Mouse (Mus musculus) large intestine, adult 2 months (tissue): ENCODE results near the gene Slc25a21. TPM values are rescaled to one million over a fixed set of nuclear protein-coding genes. Genes with fewer than 3 reads are reported as not detected.

ENCODE experiments used
- DNase-seq: peaks from one replicate; pipeline ENCODE4 v3.0.0-alpha.2; 2012; ENCODE audit warnings: low read depth, low spot score
- WGBS: fragments of 180-500 bp; shearing (Covaris S2); methylation state at CpG from one replicate; pipeline ENCODE4 v1.1.7; 2018; 5-methylcytosine and 5-hydroxymethylcytosine counted together
- polyA plus RNA-seq: library from polyadenylated mRNA; depleted of rRNA; stranded (reverse); fragments of >200 nt; gene quantifications from 2 replicates; pipeline ENCODE4 v1.2.3, GENCODE M21; 2012

The Slc25a21 gene
- polyA plus RNA-seq, 1 experiment, result not detected

DNA sequence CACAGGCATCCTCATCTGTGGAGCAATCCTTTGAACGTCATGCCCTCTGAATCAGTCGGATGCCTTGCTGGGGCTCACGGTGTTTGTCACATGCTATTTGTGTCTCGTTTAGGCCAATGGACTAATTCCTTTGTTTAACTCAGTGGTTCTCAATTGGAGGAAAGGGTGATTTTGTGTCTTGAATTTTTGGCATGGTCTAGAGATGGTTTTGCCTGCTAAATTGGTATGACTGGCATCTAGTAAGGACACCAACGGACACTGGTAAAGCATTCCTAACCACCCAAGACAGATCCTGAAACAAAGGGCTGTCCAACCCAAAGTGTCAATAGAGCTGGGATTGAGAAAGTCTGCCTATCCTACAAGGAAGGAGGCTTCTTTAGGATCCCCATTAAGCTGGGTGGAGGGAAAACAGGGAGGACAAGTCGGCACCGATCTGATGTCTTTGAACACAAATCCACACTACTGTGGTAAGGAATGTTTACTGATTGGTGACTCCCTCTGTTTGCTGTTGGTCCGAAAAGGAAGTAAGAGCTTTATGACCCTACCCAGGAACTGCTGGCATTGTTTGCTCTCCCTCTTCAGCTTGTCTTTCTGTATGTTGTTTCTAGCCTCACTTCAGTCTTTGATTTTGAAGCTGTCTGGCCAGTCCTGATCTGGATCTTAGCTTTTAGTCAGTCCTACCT lies 294.4 kb downstream of the Slc25a21 start:
- 31% methylated on average over 8 of the region's 8 CpGs for WGBS
- peak; percentile 42 for DNase-seq

DNA sequence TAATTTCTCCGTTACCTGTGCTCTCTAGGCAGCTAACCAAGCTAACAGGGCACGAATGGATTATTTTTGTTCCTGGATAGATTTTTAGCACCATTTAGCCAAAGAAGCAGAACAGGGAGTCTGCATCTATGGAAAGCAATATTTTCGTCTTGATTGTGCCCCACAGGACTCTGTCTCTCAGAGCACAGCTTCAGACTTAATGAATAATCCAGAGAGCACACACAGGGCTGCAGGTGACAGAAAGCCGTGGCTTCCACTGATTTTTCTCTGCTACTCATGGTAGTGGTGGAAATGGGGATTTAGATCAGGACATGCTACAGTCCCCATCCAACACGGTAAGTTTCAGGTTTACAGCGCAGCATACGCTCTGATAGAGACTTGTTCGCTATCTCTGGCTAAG lies 299.3 kb downstream of the Slc25a21 start:
- DNase-seq, result no peak

DNA sequence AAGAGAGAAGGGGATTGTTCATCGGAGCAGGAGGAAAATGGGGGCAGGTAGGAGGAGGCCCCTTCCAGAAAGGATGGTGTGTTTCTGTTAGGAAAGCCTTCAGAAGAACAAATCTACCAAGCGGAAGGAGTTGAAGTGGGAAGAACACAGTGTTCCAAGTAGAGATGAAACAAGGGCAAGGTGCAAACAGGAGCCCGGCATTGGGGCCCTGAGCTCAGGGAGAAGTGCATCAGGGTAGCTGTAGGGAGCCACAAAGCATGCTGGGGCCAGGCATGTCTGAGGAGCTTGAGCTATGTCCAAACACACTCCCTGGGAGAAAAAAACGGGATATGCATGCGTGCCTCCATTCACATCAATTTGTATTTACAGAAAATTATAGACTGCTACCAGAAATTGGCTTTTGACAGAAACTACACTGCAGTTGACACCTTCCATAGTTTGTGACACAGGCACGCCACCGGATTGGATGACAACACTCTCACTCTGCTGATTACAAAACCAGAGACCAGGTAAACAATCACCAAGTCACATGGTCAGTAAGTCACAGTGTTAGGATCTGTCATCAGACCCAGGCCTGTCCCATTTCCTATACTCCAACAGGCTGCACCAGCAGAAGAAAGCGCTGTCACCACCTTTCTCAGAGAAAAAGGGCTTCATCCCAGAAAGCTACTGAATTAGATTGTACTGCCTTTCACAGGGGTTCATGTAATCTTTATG lies 299.9 kb downstream of the Slc25a21 start:
- WGBS, result 88% methylated on average over 8 of the region's 8 CpGs
- DNase-seq, result no peak

More for the DNA sequence above, 299.3 kb downstream of the Slc25a21 start:
- 87% methylated on average over 8 of the region's 8 CpGs for WGBS

DNA sequence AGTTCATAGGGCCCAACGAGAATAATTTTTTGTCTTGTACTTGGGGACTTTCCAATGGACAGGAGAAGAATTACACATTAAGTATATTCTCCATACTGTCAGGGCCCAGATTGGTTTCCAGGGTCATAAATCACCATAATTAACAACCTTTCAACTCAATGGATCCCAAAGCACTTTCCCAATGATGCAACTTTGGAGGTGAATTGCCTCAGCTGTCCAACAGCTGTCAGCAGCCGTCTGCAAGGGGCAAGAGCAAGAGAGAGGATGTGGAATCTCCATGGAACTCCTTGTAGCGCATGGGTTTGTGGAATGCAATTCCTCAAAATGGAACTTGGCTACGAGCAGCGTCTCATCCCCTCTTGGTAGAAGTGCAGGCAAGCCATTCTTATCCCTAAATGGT lies 302.3 kb downstream of the Slc25a21 start:
- 66% methylated on average over 5 of the region's 5 CpGs for WGBS
- DNase-seq, result no peak

DNA sequence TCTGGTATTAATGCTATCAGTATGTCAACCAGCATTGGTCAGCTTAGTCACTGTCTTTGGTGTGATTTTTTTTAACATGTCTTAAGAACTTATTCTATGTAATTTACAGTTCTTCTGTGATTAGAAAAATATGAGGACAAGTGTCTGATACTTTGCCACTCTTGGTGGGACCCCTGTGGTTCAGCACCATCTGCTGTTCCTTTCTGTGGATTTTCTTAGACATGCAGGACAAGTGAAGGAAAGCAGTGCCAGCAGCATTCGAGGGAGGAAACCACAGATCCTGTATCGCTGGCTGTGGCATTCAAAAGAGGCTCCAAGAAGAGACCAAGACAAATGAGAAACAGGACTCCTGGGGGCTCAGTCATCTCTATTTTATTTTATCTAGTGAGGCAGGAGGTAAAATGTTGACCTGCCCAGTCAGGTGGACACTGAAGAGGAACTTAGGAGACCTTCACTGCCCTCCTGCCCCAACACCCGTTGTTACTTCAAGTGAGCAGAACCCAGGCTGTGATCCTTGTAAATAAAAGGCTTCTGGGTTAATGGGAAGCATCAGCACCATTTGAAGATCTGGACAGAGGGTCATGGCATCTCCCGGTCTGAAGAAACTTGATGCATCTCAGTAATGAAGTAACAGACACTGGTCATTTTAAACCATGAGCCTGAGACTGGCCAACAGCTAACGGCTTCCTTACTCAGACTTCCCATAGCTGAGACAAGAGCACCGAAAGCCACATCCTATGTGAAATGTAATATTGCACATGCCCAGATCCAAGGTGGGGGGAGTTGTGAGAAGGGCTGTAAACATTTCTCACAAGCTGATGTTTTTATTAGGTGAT lies 306.2 kb downstream of the Slc25a21 start:
- 66% methylated on average over 6 of the region's 6 CpGs for WGBS
- DNase-seq, result no peak

DNA sequence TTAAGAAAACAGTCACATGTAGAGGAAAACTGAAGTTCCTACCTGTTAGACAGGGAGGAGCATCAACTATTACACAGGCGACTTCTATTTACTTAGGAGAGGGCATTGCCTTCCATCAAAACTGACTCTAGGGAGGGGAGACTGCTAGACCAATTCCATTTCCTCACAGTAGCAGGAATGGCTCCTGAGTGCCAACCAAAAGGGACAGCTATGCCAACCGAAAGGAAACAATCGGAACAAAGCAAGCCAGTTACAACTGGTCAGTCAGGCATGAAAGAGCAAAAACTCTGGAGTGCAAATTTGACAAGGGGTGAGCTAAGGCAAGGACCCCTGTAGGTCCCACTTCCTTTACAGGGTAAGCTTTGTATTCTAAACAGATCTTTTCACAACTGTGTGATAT lies 319.5 kb downstream of the Slc25a21 start:
- 42% methylated on average over 3 of the region's 3 CpGs for WGBS
- no peak for DNase-seq

DNA sequence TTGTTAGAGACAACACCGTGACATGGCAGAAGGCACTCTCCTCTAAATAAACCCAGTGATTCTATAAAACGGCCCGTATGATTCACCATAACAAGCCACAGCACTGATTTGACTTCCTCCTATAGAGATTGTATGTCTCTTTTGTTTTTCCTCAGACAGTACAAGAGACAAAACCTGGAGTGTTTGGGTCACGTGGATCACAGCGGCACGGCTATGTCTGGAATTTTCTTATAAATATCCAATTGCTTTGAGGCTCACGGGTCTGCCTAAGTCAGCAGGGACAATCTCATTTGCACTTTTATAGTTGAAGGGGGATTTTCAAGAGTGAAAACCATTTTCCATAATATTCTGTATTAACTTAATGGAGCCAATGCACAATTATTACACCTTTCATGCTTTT lies 320.7 kb downstream of the Slc25a21 start:
- WGBS, result 14% methylated on average over 7 of the region's 7 CpGs
- DNase-seq, result no peak

DNA sequence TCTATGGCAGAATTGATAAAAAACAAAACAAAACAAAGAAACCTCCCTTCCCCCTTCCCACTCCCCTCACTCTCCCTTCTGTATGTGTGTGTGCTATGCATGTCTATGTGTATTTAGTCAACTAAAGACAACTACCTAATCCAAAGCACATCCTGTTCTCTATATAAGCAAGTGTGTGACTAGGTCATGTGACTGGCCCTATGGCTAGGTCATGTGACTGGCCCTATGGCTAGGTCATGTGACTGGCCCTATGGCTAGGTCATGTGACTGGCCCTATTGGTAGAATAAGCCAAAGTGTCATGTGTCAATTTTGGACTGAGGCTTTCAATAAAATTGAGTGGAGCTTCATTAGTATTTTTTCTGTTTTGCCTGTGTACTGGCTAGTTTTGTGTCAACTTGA lies 324.1 kb downstream of the Slc25a21 start:
- DNase-seq, result no peak

DNA sequence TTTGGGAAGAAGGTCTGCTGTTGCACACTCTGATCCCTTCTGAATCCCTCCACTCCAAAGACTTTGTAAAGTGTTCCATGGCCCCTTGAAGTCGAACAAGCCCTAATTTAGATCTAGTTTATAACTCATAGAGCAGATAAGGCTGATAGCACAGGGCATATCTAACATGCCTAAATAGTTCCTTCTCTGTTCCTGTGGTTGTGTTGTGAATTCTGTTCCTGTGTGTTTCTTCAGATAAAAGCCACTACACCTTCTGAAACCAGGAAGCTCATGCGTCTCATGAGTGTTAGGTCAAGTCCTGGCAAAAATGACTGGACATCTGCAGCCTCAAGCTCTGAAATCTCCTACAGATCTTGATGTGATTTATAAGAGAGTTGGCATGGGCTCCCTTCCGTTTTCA lies 326.7 kb downstream of the Slc25a21 start:
- 64% methylated on average over 3 of the region's 3 CpGs for WGBS
- no peak for DNase-seq

DNA sequence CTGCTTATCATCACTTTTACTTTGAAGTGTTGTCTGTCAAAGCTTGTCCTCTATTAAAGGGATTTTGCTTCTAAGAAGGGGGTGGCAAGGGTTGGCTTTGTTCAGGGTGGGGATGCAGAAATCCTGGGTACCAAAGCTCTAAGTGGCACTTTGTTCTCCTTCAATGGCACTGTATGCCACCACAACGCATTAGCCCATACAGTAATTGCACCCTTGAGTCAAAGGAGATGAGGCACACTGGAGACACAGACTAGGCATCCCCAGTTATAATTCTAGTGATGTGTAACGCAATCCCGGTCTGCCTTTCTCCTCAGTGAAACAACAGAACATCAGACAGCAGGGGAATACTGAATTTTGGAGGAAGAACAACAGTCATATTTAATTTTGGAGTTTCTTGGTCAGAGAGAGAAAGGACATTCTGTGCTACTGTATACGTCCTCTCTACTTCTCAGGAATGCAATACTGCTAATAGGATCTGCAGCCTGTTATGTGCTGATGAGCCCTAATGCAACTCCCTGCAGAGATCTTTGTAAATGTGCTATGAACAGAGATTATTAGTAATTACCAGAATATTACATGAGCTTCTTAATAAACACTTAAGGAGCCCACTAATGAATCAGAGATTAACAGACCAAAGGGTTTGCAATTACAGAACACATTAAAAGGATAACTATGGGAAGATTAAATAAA lies 333.3 kb downstream of the Slc25a21 start:
- DNase-seq, result no peak
- 85% methylated on average over 4 of the region's 4 CpGs for WGBS

DNA sequence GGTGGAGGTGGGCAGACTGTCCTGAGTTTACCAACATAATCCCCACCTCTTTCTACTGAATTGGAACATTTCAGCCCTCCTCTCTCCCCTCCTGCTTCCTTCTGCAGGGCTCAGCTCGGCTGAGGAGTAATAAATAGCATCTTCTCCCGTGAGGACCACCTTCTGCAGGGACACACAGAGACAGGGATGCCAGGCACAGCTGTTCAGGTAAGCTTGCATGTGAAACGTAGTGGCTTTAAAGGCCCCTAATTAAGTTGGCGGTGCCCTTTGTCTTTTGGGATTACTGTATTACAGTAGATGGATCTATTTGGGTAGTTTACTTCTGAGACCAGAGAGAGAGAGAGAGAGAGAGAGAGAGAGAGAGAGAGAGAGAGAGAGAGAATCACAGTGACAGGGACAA lies 344.6 kb downstream of the Slc25a21 start:
- 39% methylated on average over 4 of the region's 4 CpGs for WGBS

DNA sequence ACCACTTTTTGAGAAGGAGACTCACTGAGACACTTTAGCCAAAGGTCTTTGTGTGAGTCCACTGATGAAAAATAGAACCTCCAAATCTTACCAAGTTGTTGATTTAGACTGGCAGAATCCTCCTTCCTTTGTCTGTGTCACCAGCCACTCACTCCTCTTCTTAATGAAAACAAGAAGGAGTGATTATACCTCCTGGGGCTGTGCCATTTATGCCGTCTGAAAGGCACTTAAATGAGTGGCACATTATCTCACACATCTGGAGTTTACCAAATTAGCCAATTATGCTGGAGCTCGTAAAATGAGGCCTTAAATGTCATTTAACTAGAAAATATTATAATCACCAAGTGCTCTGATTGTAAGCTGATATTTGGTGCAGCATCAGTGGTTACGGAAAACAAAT lies 345.8 kb downstream of the Slc25a21 start:
- DNase-seq, result no peak
- WGBS, result 49% methylated on average over 3 of the region's 3 CpGs

More for the DNA sequence above, 344.6 kb downstream of the Slc25a21 start:
- DNase-seq, result no peak

DNA sequence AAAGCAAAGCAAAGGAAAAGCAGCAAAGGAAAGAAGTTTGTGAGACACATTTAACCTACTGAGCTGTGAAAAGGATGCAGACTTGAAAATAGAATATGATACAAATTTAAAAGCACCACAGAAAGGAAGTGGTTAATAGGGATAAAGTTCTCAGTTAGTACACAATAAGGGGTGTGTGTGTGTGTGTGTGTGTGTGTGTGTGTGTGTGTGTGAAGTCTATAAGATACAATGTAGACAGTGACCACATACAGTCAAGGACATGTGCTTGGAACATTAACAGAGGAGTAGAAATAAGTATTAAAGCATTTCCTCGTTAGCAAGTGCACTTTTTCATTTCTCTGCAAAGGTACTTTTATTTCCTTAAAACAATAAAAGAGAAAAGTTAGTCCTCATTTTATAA lies 367.3 kb downstream of the Slc25a21 start:
- DNase-seq, result no peak
- WGBS, result 31% methylated on average over 1 of the region's 1 CpGs

DNA sequence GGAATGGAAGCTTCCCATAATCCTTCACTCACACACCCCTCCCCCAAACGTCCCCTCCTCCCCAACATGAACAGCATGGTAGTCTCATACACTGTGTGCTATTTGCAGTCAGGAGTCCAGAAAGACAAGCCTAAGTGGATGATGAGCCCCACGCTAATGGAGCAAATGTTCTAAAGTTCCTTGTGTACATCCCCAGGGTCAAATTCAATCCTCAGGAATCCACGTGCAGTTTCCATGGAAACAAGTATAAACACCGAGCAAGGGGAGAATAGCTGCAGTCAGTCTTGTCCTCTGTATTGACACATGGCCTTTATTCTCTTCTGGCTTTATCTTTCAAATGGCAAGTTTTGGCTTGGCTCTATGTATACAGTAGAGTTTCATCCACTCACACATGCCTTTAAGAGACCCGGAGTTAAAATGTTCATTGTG lies 367.8 kb downstream of the Slc25a21 start:
- no peak for DNase-seq
- 38% methylated on average over 5 of the region's 5 CpGs for WGBS

DNA sequence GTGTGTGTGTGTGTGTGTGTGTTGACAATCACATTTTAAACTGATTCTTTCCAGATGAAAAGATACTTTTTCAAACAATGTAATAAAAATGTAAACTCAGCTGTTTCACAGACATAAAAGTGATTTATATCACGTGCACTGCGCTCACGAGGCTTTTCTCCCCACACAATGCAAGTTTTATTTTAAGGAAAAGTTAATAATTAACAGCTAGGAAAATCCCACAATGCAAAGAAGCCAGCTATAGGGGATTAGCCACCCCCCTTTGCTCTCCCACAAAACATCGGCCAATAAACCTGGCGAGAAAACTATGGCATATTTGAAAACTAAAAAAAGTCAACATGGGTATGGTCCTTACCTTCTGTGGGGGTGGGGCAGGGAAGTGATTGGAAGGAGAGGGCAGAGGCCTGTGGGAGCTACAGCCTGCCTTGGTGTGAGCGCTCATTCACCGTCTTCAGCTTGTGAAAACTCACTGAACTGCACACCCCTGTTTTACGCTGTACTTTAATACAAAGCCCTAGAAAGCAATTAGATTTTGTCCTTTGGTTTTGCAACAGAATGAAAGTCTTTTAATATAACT lies 369.4 kb downstream of the Slc25a21 start:
- DNase-seq, result peak; percentile 27
- WGBS, result 26% methylated on average over 8 of the region's 8 CpGs

DNA sequence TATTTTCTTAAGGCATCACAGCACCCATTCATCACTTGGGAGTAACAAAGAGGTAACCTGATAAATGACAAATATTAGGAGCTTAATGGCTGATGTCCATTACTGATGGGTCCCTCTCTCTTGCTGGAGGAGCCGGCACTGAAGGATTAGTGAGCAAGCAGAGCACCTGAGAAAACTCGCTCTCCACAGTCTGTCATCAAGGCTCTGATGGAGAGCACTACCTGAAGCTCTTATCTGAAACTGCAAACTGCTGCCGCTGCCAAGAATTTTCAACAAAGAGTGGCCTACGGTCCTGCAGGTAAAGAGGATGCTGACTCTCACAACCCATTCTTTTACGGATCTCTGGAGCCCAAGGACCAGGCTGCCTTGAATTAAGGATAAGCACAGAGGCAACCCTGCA lies 372.6 kb downstream of the Slc25a21 start:
- no peak for DNase-seq
- 68% methylated on average over 5 of the region's 5 CpGs for WGBS

DNA sequence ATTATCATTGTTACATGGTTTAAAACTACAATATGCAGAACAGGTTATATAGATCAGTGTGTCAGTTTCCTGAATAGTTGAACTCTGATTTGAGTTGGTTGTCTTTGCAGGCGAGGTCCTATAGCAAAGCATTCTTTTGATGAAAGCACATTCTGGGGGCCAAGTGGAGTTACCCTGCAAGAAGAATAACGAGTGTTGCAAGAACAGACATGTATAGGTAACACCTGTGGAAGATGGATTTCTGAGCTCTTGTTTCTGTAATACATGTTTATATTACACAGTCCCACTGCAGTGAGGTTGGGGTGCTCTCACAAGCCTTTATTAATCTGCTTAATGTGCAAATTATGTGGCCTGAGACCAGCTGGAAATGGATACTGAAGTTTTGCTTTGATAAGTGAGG lies 375.1 kb downstream of the Slc25a21 start:
- 56% methylated on average over 2 of the region's 2 CpGs for WGBS
- DNase-seq, result no peak

DNA sequence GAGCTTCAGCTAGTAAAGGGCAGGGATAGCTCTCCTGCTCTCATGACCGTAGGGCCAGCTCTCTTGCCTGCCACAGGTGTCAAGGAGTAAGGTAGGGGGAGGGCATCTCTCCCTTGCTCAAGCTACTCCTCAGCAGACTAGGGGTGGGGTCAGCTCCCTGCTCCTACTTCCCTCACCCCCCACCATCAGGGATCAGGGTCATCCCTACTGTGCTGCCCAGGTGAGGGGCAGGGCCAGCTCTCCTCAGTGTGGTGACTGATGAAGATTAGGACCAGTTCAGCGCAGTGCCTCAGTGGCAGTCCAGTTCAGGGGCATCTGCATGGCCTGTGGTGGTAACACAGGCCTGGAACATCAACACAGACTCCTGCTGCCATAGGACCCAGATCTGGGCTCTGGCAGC lies 376.7 kb downstream of the Slc25a21 start:
- 95% methylated on average over 2 of the region's 2 CpGs for WGBS
- DNase-seq, result no peak

DNA sequence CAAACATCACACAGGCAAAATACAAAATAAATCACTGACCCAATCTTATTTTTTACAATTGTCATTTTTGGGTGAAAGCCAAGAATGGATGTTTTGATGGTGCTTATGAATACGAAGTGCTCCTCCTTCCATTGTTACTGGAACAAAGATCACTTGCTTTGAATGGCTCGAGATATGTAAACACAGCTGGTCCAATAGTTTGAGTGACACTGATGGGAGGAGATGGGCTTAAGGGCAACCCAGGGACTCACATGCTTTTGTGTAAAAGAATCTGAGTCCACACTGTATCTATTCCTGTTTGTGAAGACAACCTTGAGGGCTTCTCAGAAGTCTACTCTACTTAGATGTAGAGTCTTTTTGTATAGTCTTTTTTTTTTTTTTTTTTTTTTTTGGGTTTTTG lies 389.8 kb downstream of the Slc25a21 start:
- 10% methylated on average over 2 of the region's 2 CpGs for WGBS
- no peak for DNase-seq

DNA sequence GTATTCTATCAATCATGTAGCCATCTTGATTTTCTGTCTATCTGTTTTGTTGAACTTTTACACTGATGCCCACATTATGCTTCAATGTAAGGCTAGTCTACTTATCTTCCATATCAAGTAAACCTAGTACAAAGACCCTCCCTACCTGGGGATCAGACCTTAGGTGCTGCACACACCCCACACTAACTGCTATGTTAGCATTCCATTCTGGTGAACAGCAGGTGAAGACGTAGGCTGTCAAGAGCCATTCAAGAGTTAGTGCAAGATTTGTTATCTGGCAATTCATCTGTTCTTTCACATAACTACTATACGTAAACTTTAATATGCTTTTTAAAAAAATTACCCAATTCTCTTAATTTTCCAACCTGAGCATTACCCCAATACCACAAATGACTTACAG lies 390.2 kb downstream of the Slc25a21 start:
- WGBS, result 38% methylated on average over 2 of the region's 2 CpGs
- DNase-seq, result no peak
